Mouse (Mus musculus): Measurements from ENCODE around the gene Specc1. TPM values are rescaled to one million over a fixed set of nuclear protein-coding genes. Genes with fewer than 3 reads are reported as not detected.
"Not testable (repeated sequence)": the region's sequence is repeated elsewhere in the genome, so short reads cannot be mapped to it uniquely, and the experiment has no call there.

Specc1 gene
- polyA plus RNA-seq, 1 experiment from 2014 or later = 9.2 TPM

GRCm38 (mm10) chr11:61942903-61943302 lies 13.7 kb upstream of the Specc1 start:
- Histone ChIP-seq H3K27ac (ENCODE audit: low read depth, low read length) (no peak overlapping the region), H3K9ac (ENCODE audit: low read length) (no peak overlapping the region), H3K9me3 (replicated peaks; ENCODE audit: control insufficient read depth, low read length) (no peaks in the 10 kb centered on the region), H3K36me3 (ENCODE audit: control insufficient read depth, insufficient read depth, low read length) (no peaks in the 10 kb centered on the region), H3K4me1 (ENCODE audit: control insufficient read depth, insufficient read depth, low read length) (no peaks in the 10 kb centered on the region), H3K4me3 (ENCODE audit: low read depth, low read length) (no peak overlapping the region), H3K4me2 (ENCODE audit: low read length) (no peak overlapping the region), H3K27me3 (replicated peaks; ENCODE audit: control insufficient read depth, insufficient read depth, low read length) (no peaks in the 10 kb centered on the region)
- DNase-seq (ENCODE audit: low spot score) (no peak), ATAC-seq (no peak)
- 88% methylated on average over 2 of the region's 2 CpGs for WGBS

DNA sequence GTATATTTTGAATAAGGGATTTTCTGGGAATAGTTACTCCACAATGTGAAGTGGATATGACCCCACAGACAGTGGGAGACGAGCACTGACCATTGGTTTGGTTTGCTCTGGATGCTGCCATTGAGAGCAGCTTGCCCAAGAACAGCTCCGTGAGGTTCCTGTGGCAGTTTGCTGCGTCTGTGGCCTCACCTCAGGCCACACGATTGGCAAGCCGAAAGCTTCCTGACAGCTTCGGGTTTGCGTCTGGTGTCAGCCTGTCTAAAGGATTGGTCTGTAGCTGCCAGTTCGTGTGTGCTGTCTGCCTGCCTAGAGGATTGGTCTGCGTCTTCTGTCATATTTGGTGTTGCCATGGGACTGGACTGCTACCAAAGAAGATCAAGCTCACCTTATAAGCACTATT lies 12.1 kb upstream of the Specc1 start:
- no peak overlapping the region for H3K4me2 ChIP-seq (ENCODE audit: low read length)
- H3K27me3 ChIP-seq (replicated peaks; ENCODE audit: control insufficient read depth, insufficient read depth, low read length) = no peaks in the 10 kb centered on the region
- DNase-seq (ENCODE audit: low spot score) = no peak
- H3K9ac ChIP-seq (ENCODE audit: low read length) = no peak overlapping the region
- H3K4me1 ChIP-seq (ENCODE audit: control insufficient read depth, insufficient read depth, low read length) = no peaks in the 10 kb centered on the region
- no peak overlapping the region for H3K27ac ChIP-seq (ENCODE audit: low read depth, low read length)
- WGBS = 83% methylated on average over 9 of the region's 9 CpGs
- H3K9me3 ChIP-seq (replicated peaks; ENCODE audit: control insufficient read depth, low read length) = no peaks in the 10 kb centered on the region
- no peak overlapping the region for H3K4me3 ChIP-seq (ENCODE audit: low read depth, low read length)
- no peak for ATAC-seq
- no peaks in the 10 kb centered on the region for H3K36me3 ChIP-seq (ENCODE audit: control insufficient read depth, insufficient read depth, low read length)

- Histone ChIP-seq H3K36me3 (ENCODE audit: control insufficient read depth, insufficient read depth, low read length) (no peaks in the 10 kb centered on the region), H3K4me3 (ENCODE audit: low read depth, low read length) (no peak overlapping the region), H3K4me1 (ENCODE audit: control insufficient read depth, insufficient read depth, low read length) (no peaks in the 10 kb centered on the region), H3K27ac (ENCODE audit: low read depth, low read length) (no peak overlapping the region), H3K9ac (ENCODE audit: low read length) (no peak overlapping the region), H3K27me3 (replicated peaks; ENCODE audit: control insufficient read depth, insufficient read depth, low read length) (no peaks in the 10 kb centered on the region), H3K9me3 (replicated peaks; ENCODE audit: control insufficient read depth, low read length) (no peaks in the 10 kb centered on the region), H3K4me2 (ENCODE audit: low read length) (no peak overlapping the region)
- ATAC-seq (no peak), DNase-seq (ENCODE audit: low spot score) (no peak)
- 95% methylated on average over 4 of the region's 4 CpGs for WGBS
These were observed 10.0 kb upstream of the Specc1 start for GRCm38 (mm10) chr11:61946608-61947007.

- DNase-seq (ENCODE audit: low spot score) (peak; percentile 76), ATAC-seq (no peak)
- Histone ChIP-seq H3K36me3 (ENCODE audit: control insufficient read depth, insufficient read depth, low read length) (no peaks in the 10 kb centered on the region), H3K9ac (ENCODE audit: low read length) (no peak overlapping the region), H3K4me1 (ENCODE audit: control insufficient read depth, insufficient read depth, low read length) (no peaks in the 10 kb centered on the region), H3K4me2 (ENCODE audit: low read length) (no peak overlapping the region), H3K4me3 (ENCODE audit: low read depth, low read length) (no peak overlapping the region), H3K27ac (ENCODE audit: low read depth, low read length) (no peak overlapping the region), H3K9me3 (replicated peaks; ENCODE audit: control insufficient read depth, low read length) (no peaks in the 10 kb centered on the region), H3K27me3 (replicated peaks; ENCODE audit: control insufficient read depth, insufficient read depth, low read length) (no peaks in the 10 kb centered on the region)
- 4% methylated on average over 3 of the region's 3 CpGs for WGBS
These were observed 7.2 kb upstream of the Specc1 start for GRCm38 (mm10) chr11:61949315-61949714.

- Histone ChIP-seq H3K4me2 (ENCODE audit: low read length) (no peak overlapping the region), H3K36me3 (ENCODE audit: control insufficient read depth, insufficient read depth, low read length) (no peaks in the 10 kb centered on the region), H3K4me3 (ENCODE audit: low read depth, low read length) (no peak overlapping the region), H3K27ac (ENCODE audit: low read depth, low read length) (no peak overlapping the region), H3K9me3 (replicated peaks; ENCODE audit: control insufficient read depth, low read length) (no peaks in the 10 kb centered on the region), H3K4me1 (ENCODE audit: control insufficient read depth, insufficient read depth, low read length) (no peaks in the 10 kb centered on the region), H3K27me3 (replicated peaks; ENCODE audit: control insufficient read depth, insufficient read depth, low read length) (no peaks in the 10 kb centered on the region), H3K9ac (ENCODE audit: low read length) (no peak overlapping the region)
- WGBS = 17% methylated on average over 10 of the region's 10 CpGs
- ATAC-seq (no peak), DNase-seq (ENCODE audit: low spot score) (peak; percentile 86)
These were observed 5.9 kb upstream of the Specc1 start for GRCm38 (mm10) chr11:61950632-61951031.

- H3K4me2 ChIP-seq (ENCODE audit: low read length) = no peak overlapping the region
- H3K9ac ChIP-seq (ENCODE audit: low read length) = no peak overlapping the region
- H3K9me3 ChIP-seq (replicated peaks; ENCODE audit: control insufficient read depth, low read length) = no peaks in the 10 kb centered on the region
- peaks cover 3% of the 10 kb centered on the region; the same call in 1 of the 2 replicates for H3K27me3 ChIP-seq (replicated peaks; ENCODE audit: control insufficient read depth, insufficient read depth, low read length)
- no peaks in the 10 kb centered on the region for H3K4me1 ChIP-seq (ENCODE audit: control insufficient read depth, insufficient read depth, low read length)
- H3K4me3 ChIP-seq (ENCODE audit: low read depth, low read length) = no peak overlapping the region
- no peak overlapping the region for H3K27ac ChIP-seq (ENCODE audit: low read depth, low read length)
- H3K36me3 ChIP-seq (ENCODE audit: control insufficient read depth, insufficient read depth, low read length) = no peaks in the 10 kb centered on the region
- DNase-seq (ENCODE audit: low spot score) (no peak), ATAC-seq (no peak)
- WGBS = 84% methylated on average over 6 of the region's 6 CpGs
These were observed 1.4 kb upstream of the Specc1 start for GRCm38 (mm10) chr11:61955136-61955535.

GRCm38 (mm10) chr11:61955951-61956350 lies 612 bp upstream of the Specc1 start:
- Histone ChIP-seq H3K9ac (ENCODE audit: low read length) (no peak overlapping the region), H3K4me1 (ENCODE audit: control insufficient read depth, insufficient read depth, low read length) (no peaks in the 10 kb centered on the region), H3K9me3 (replicated peaks; ENCODE audit: control insufficient read depth, low read length) (no peaks in the 10 kb centered on the region), H3K27ac (ENCODE audit: low read depth, low read length) (no peak overlapping the region), H3K4me3 (ENCODE audit: low read depth, low read length) (no peak overlapping the region), H3K27me3 (replicated peaks; ENCODE audit: control insufficient read depth, insufficient read depth, low read length) (peaks cover 3% of the 10 kb centered on the region; the same call in 1 of the 2 replicates), H3K36me3 (ENCODE audit: control insufficient read depth, insufficient read depth, low read length) (no peaks in the 10 kb centered on the region), H3K4me2 (ENCODE audit: low read length) (no peak overlapping the region)
- no peak for DNase-seq (ENCODE audit: low spot score)
- ATAC-seq = no peak
- WGBS = 86% methylated on average over 6 of the region's 6 CpGs

DNA sequence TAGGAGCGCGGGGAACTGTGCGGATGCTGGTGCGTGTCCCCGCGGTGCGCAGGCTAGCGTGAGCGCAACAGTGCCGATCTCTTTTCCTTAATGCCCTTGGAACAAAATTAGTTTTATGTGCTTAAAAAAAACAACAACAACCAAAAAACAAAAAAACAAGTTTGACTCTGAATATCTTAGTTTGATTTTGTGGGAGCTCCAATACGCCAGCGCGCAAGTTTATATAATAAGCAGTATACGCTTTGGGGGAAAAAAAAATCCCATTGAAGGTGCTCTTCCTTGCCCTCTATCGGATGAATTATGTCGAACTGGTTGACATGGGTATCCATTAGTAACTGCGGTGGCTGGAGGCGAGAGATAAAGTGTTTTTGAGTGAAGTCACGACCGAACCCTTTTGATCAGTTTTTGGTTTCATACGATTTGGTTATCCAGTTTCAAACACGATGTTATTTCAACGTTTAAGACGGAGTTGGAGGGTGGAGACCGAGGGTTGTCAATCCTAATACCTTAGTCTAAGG lies 792 bp downstream of the Specc1 start:
- H3K27ac ChIP-seq (ENCODE audit: low read depth, low read length) = no peak overlapping the region
- DNase-seq (ENCODE audit: low spot score) (peak; percentile 69), ATAC-seq (no peak; the same call in 1 of the 2 replicates)
- peak overlapping the region; percentile 63 for H3K4me3 ChIP-seq (ENCODE audit: low read depth, low read length)
- peak overlapping the region; percentile 64 for H3K9ac ChIP-seq (ENCODE audit: low read length)
- no peaks in the 10 kb centered on the region for H3K9me3 ChIP-seq (replicated peaks; ENCODE audit: control insufficient read depth, low read length)
- no peaks in the 10 kb centered on the region for H3K4me1 ChIP-seq (ENCODE audit: control insufficient read depth, insufficient read depth, low read length)
- no peaks in the 10 kb centered on the region for H3K36me3 ChIP-seq (ENCODE audit: control insufficient read depth, insufficient read depth, low read length)
- peak overlapping the region; percentile 100 for H3K4me2 ChIP-seq (ENCODE audit: low read length)
- peaks cover 3% of the 10 kb centered on the region; the same call in 1 of the 2 replicates for H3K27me3 ChIP-seq (replicated peaks; ENCODE audit: control insufficient read depth, insufficient read depth, low read length)
- 4% methylated on average over 25 of the region's 25 CpGs for WGBS

- DNase-seq (ENCODE audit: low spot score); H3K4me2 ChIP-seq (ENCODE audit: low read length); H3K4me3 ChIP-seq (ENCODE audit: low read depth, low read length); H3K9me3 ChIP-seq (replicated peaks; ENCODE audit: control insufficient read depth, low read length); H3K36me3 ChIP-seq (ENCODE audit: control insufficient read depth, insufficient read depth, low read length); H3K27me3 ChIP-seq (replicated peaks; ENCODE audit: control insufficient read depth, insufficient read depth, low read length); H3K4me1 ChIP-seq (ENCODE audit: control insufficient read depth, insufficient read depth, low read length); H3K9ac ChIP-seq (ENCODE audit: low read length); H3K27ac ChIP-seq (ENCODE audit: low read depth, low read length); ATAC-seq: not testable (repeated sequence)
- whole genome bisulfite sequencing = 64% methylated on average over 6 of the region's 6 CpGs
These were observed 2.1 kb downstream of the Specc1 start for GRCm38 (mm10) chr11:61958706-61959105.
